Mouse (Mus musculus): ENCODE measurements around the gene Gpr155. TPM values are rescaled to one million over a fixed set of nuclear protein-coding genes. Genes with fewer than 3 reads are reported as not detected.

The Gpr155 gene
- polyA plus RNA-seq, 1 experiment from 2014 or later = 6.4 TPM

GRCm38 (mm10) chr2:73298154-73298553 lies 88.2 kb downstream of the Gpr155 start:
- Histone ChIP-seq H3K4me2 (no peak overlapping the region), H3K36me3 (replicated peaks) (peaks cover 73% of the 10 kb centered on the region), H3K9me3 (replicated peaks) (no peaks in the 10 kb centered on the region), H3K9ac (no peak overlapping the region), H3K4me3 (replicated peaks) (no peak overlapping the region), H3K4me1 (replicated peaks) (peaks cover 54% of the 10 kb centered on the region), H3K27ac (replicated peaks) (peak overlapping the region; percentile 15; the same call in 1 of the 2 replicates), H3K27me3 (no peaks in the 10 kb centered on the region)
- peak; percentile 23; the same call in 1 of the 2 replicates for ATAC-seq (ENCODE audit: insufficient read depth)
- WGBS (ENCODE audit: insufficient replicate concordance) = 64% methylated on average over 7 of the region's 7 CpGs

GRCm38 (mm10) chr2:73295023-73295422 lies 91.3 kb downstream of the Gpr155 start:
- Histone ChIP-seq H3K9me3 (replicated peaks) (no peaks in the 10 kb centered on the region), H3K27ac (replicated peaks) (no peak overlapping the region), H3K36me3 (replicated peaks) (peaks cover 77% of the 10 kb centered on the region), H3K4me3 (replicated peaks) (no peak overlapping the region), H3K4me2 (no peak overlapping the region), H3K9ac (no peak overlapping the region), H3K4me1 (replicated peaks) (peaks cover 28% of the 10 kb centered on the region), H3K27me3 (no peaks in the 10 kb centered on the region)
- WGBS (ENCODE audit: insufficient replicate concordance) = 39% methylated on average over 7 of the region's 7 CpGs
- no peak; the same call in 1 of the 2 replicates for ATAC-seq (ENCODE audit: insufficient read depth)

Other genes starting within 250 kb of the Gpr155 start
- 30.9 and 41.7 TPM in 2 replicates for gene Ola1, start 167.6 kb downstream of the Gpr155 start, polyA plus RNA-seq (2015; fragmentation: Nextera tagmentation; extraction: Ambion mirVana)
- not detected in 2 replicates for gene Sp9, start 114.6 kb downstream of the Gpr155 start, polyA plus RNA-seq (2015; fragmentation: Nextera tagmentation; extraction: Ambion mirVana)
- 27.9 and 28.5 TPM in 2 replicates for gene Scrn3, start 74.0 kb downstream of the Gpr155 start, polyA plus RNA-seq (2015; fragmentation: Nextera tagmentation; extraction: Ambion mirVana)
- 14.1 and 17.4 TPM in 2 replicates for gene Cir1, start 73.9 kb downstream of the Gpr155 start, polyA plus RNA-seq (2015; fragmentation: Nextera tagmentation; extraction: Ambion mirVana)
- gene Wipf1, start 143.2 kb upstream of the Gpr155 start, polyA plus RNA-seq (2015; fragmentation: Nextera tagmentation; extraction: Ambion mirVana) = 3.5 and 3.8 TPM in 2 replicates
- gene Chrna1, start 193.8 kb upstream of the Gpr155 start, polyA plus RNA-seq (2015; fragmentation: Nextera tagmentation; extraction: Ambion mirVana) = 0.30 and 0.53 TPM in 2 replicates

Measured in liver, embryonic 15.5 days (tissue).